7 mouse cellular contexts compared by ENCODE assay signal in the genomic region with DNA sequence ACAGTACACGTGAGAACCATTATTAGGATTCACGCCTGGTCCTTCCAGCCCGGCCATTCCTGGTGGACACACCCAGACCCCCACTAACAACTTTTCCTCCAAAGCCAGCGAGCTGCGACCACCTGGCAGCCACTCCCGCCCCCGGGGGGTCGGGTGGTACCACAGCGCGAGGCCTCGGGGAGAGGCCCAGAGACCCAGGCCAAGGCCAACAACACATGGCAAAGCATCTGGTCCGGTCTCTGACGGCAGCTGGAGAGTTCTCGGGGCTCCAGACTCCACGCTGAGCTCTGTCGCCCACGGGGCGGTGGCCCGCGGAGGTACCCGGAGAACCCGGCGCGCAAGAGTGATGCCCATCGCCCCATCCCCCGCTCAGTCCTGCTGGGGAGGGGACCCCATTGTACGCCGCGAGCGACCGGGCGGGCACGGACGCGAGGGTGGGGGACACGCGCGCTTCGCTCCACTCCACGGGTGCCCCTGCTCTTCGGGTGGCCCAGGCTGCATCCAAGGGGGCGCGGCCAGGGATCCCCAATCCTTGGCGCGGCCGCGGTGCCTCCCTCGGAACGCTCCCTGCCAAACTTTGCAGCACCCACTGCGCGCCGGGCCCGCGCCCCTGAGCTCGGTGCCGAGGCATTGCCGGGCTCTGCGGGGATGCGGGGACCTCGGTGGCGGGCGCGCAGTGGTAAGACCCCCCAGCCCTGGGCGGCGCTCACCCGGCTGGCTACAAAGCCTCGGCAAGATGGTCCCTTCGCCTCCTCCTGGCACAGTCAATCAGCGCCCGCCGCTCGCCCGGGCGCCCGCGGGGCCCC. TPM values are rescaled to one million over a fixed set of nuclear protein-coding genes. Genes with fewer than 3 reads are reported as not detected.
DNase-seq lines count a peak whose midpoint lies in the region; ATAC-seq lines count a peak whose summit lies in the region.

No protein-coding gene starts in this region.

- no peak overlapping the region for H3K27ac ChIP-seq in lung, embryonic 15.5 days
- peak overlapping the region; percentile 87 for H3K27ac ChIP-seq in intestine, embryonic 16.5 days (ENCODE audit: low read length)
- H3K27ac ChIP-seq in midbrain, embryonic 16.5 days (ENCODE audit: low read length), result peak overlapping the region; percentile 100

- H3K9me3 ChIP-seq in lung, embryonic 15.5 days, result no peaks in the 10 kb centered on the region
- H3K9me3 ChIP-seq in intestine, embryonic 16.5 days (ENCODE audit: control insufficient read depth, low read length), result no peaks in the 10 kb centered on the region
- no peaks in the 10 kb centered on the region for H3K9me3 ChIP-seq in midbrain, embryonic 16.5 days (replicated peaks; ENCODE audit: control insufficient read depth, low read length, poor library complexity, severe bottlenecking)

- ATAC-seq in lung, embryonic 15.5 days (ENCODE audit: borderline replicate concordance, extremely low read depth, low FRiP score, low TSS enrichment), result peak; percentile 12; the same call in 1 of the 2 replicates
- peak; percentile 11; the same call in 1 of the 2 replicates for ATAC-seq in intestine, embryonic 16.5 days
- peak; percentile 48 for ATAC-seq in midbrain, embryonic 16.5 days

- WGBS in lung, embryonic 15.5 days, result 1% methylated on average over 75 of the region's 76 CpGs
- WGBS in intestine, embryonic 16.5 days, result under 1% methylated on average over 74 of the region's 76 CpGs
- WGBS in midbrain, embryonic 16.5 days, result under 1% methylated on average over 61 of the region's 76 CpGs

- H3K4me1 ChIP-seq in lung, embryonic 15.5 days, result peaks cover 56% of the 10 kb centered on the region
- peaks cover 65% of the 10 kb centered on the region for H3K4me1 ChIP-seq in intestine, embryonic 16.5 days (ENCODE audit: control insufficient read depth, insufficient read depth, low read length)
- peaks cover 53% of the 10 kb centered on the region for H3K4me1 ChIP-seq in midbrain, embryonic 16.5 days (ENCODE audit: control insufficient read depth, insufficient read depth, low read length)

- DNase-seq in lung, postnatal 14 days, result no peak
- peak; percentile 54 for DNase-seq in adrenal gland, postnatal 14 days
- peak; percentile 50 to 56 for DNase-seq in cerebellum, postnatal 36 days
- no peak for DNase-seq in embryo, embryonic 10 days (ENCODE audit: low spot score)

- H3K4me3 ChIP-seq in lung, embryonic 15.5 days, result peak overlapping the region; percentile 67
- peak overlapping the region; percentile 90 for H3K4me3 ChIP-seq in intestine, embryonic 16.5 days (ENCODE audit: low read length)
- peak overlapping the region; percentile 86 for H3K4me3 ChIP-seq in midbrain, embryonic 16.5 days (ENCODE audit: low read depth, low read length)

- peak overlapping the region; percentile 53 for H3K9ac ChIP-seq in lung, embryonic 15.5 days
- H3K9ac ChIP-seq in intestine, embryonic 16.5 days (ENCODE audit: low read depth, low read length), result peak overlapping the region; percentile 84
- peak overlapping the region; percentile 95 for H3K9ac ChIP-seq in midbrain, embryonic 16.5 days (ENCODE audit: low read depth, low read length)

- no peaks in the 10 kb centered on the region for H3K36me3 ChIP-seq in lung, embryonic 15.5 days
- H3K36me3 ChIP-seq in intestine, embryonic 16.5 days (ENCODE audit: control insufficient read depth, insufficient read depth, low read length), result no peaks in the 10 kb centered on the region
- no peaks in the 10 kb centered on the region for H3K36me3 ChIP-seq in midbrain, embryonic 16.5 days (ENCODE audit: control insufficient read depth, insufficient read depth, low read length)

- peak overlapping the region; percentile 91 for H3K4me2 ChIP-seq in lung, embryonic 15.5 days
- H3K4me2 ChIP-seq in intestine, embryonic 16.5 days (ENCODE audit: low read depth, low read length), result peak overlapping the region; percentile 97
- peak overlapping the region; percentile 97 for H3K4me2 ChIP-seq in midbrain, embryonic 16.5 days (ENCODE audit: low read length)

- peaks cover 64% of the 10 kb centered on the region for H3K27me3 ChIP-seq in lung, embryonic 15.5 days
- H3K27me3 ChIP-seq in intestine, embryonic 16.5 days (replicated peaks; ENCODE audit: control insufficient read depth, insufficient read depth, low read length), result no peaks in the 10 kb centered on the region
- H3K27me3 ChIP-seq in midbrain, embryonic 16.5 days (ENCODE audit: control insufficient read depth, insufficient read depth, low read depth, low read length), result no peaks in the 10 kb centered on the region

RNA-seq across cellular contexts. Expression of a gene that starts 0.8 kb away (rescaled TPM):
- 5.1 and 5.8 TPM in 2 replicates for polyA plus RNA-seq in lung, embryonic 15.5 days (2015; fragmentation: Nextera tagmentation; extraction: Ambion mirVana)
- total RNA-seq in adrenal gland, postnatal 14 days (2021), result 10.3 and 11.3 TPM in 2 replicates
- 3.1 and 3.5 TPM in 2 replicates for polyA plus RNA-seq in intestine, embryonic 16.5 days (2015; fragmentation: Nextera tagmentation; extraction: Ambion mirVana)
- polyA plus RNA-seq in midbrain, embryonic 16.5 days (2015; fragmentation: Nextera tagmentation; extraction: Ambion mirVana), result 13.1 and 17.5 TPM in 2 replicates

RNA-seq across cellular contexts. Expression of a gene that starts 51.0 kb away (rescaled TPM):
- 46.4 and 51.0 TPM in 2 replicates for polyA plus RNA-seq in lung, embryonic 15.5 days (2015; fragmentation: Nextera tagmentation; extraction: Ambion mirVana)
- 28.1 and 31.7 TPM in 2 replicates for total RNA-seq in adrenal gland, postnatal 14 days (2021)
- 76.3 and 77.6 TPM in 2 replicates for polyA plus RNA-seq in intestine, embryonic 16.5 days (2015; fragmentation: Nextera tagmentation; extraction: Ambion mirVana)
- polyA plus RNA-seq in midbrain, embryonic 16.5 days (2015; fragmentation: Nextera tagmentation; extraction: Ambion mirVana), result 29.3 and 40.8 TPM in 2 replicates

RNA-seq across cellular contexts. Expression of a gene that starts 57.8 kb away (rescaled TPM):
- 22.1 and 24.6 TPM in 2 replicates for polyA plus RNA-seq in lung, embryonic 15.5 days (2015; fragmentation: Nextera tagmentation; extraction: Ambion mirVana)
- total RNA-seq in adrenal gland, postnatal 14 days (2021), result 23.6 and 28.0 TPM in 2 replicates
- polyA plus RNA-seq in intestine, embryonic 16.5 days (2015; fragmentation: Nextera tagmentation; extraction: Ambion mirVana), result 28.4 and 32.9 TPM in 2 replicates
- polyA plus RNA-seq in midbrain, embryonic 16.5 days (2015; fragmentation: Nextera tagmentation; extraction: Ambion mirVana), result 13.9 and 20.8 TPM in 2 replicates

Comparison
In these comparisons a context has a peak if more than half of its experiments do, and no peak if none do; other contexts are left out.
1. DNase-seq: peak in adrenal gland, postnatal 14 days (single experiment) and cerebellum, postnatal 36 days (2 of 2); none in lung, postnatal 14 days (single experiment) and embryo, embryonic 10 days (single experiment).
2. Peak in every context shown above with its lines, with median percentiles within 50 percentile points of each other: ATAC-seq, H3K4me2 ChIP-seq, H3K4me3 ChIP-seq and H3K9ac ChIP-seq.